Mouse (Mus musculus) brain, embryonic 14.5 days (tissue): ENCODE measurements around the gene Mfap4. TPM values are rescaled to one million over a fixed set of nuclear protein-coding genes. Genes with fewer than 3 reads are reported as not detected.

Experiments
- DNase-seq: peaks from one replicate; pipeline ENCODE4 v3.0.0-alpha.2; 2011; ENCODE audit warnings: low read depth
- CTCF ChIP-seq: fragments of 200-500 bp; IDR thresholded peaks from 2 replicates; pipeline ENCODE4 v1.5.1; 2012; ENCODE audit warnings: inconsistent platforms, mild to moderate bottlenecking, moderate library complexity, borderline replicate concordance; ENCODE audit not compliant: insufficient read depth, insufficient read length; ENCODE audit errors: extremely low read depth
- POLR2A ChIP-seq: fragments of 200-500 bp; IDR thresholded peaks from 2 replicates; pipeline ENCODE4 v1.6.1; 2012; ENCODE audit warnings: mild to moderate bottlenecking, inconsistent platforms, borderline replicate concordance; ENCODE audit not compliant: poor library complexity, insufficient read depth, insufficient read length, severe bottlenecking; ENCODE audit errors: extremely low read depth
- polyA plus RNA-seq: library from polyadenylated mRNA; depleted of rRNA; stranded (reverse); fragments of >200 nt; gene quantifications from 2 replicates; pipeline ENCODE4 v1.2.3, GENCODE M21; 2012

Gene Mfap4
- polyA plus RNA-seq, 1 experiment: 89.5 TPM

GRCm38 (mm10) chr11:61469317-61469917, 15.8 kb upstream of the Mfap4 start:
- no peak for DNase-seq
- no peak for TF ChIP-seq CTCF
- no peak for TF ChIP-seq POLR2A

GRCm38 (mm10) chr11:61470880-61471279, 14.4 kb upstream of the Mfap4 start:
- DNase-seq: no peak
- TF ChIP-seq POLR2A (no peak), CTCF (no peak)

- TF ChIP-seq POLR2A (no peak), CTCF (no peak)
- no peak for DNase-seq
These were observed 11.6 kb upstream of the Mfap4 start for GRCm38 (mm10) chr11:61473630-61474029.

- TF ChIP-seq CTCF (no peak), POLR2A (no peak)
- peak; percentile 47 for DNase-seq
These were observed 8.3 kb upstream of the Mfap4 start for GRCm38 (mm10) chr11:61476786-61477382.

GRCm38 (mm10) chr11:61477566-61478508, 7.4 kb upstream of the Mfap4 start:
- no peak for DNase-seq
- TF ChIP-seq CTCF: no peak
- no peak for TF ChIP-seq POLR2A

- TF ChIP-seq CTCF (no peak), POLR2A (no peak)
- DNase-seq: no peak
These were observed 6.4 kb upstream of the Mfap4 start for GRCm38 (mm10) chr11:61478788-61479187.

- no peak for DNase-seq
- TF ChIP-seq POLR2A: no peak
- TF ChIP-seq CTCF: no peak
These were observed 3.8 kb upstream of the Mfap4 start for GRCm38 (mm10) chr11:61481239-61482090.

GRCm38 (mm10) chr11:61483226-61483845, 1.9 kb upstream of the Mfap4 start:
- peak; percentile 86 for DNase-seq
- no peak for TF ChIP-seq CTCF
- no peak for TF ChIP-seq POLR2A

- DNase-seq: no peak
- TF ChIP-seq CTCF (no peak), POLR2A (no peak)
These were observed 997 bp upstream of the Mfap4 start for GRCm38 (mm10) chr11:61484256-61484612.
